Mouse (Mus musculus) stomach, embryonic 14.5 days (tissue): Measurements from ENCODE around the gene Slc5a4b. TPM values are rescaled to one million over a fixed set of nuclear protein-coding genes. Genes with fewer than 3 reads are reported as not detected.

Experiments used
- ATAC-seq: fragments of 200-750 bp; cut with Nextera tagmentation; 2 replicates; pipeline ENCODE4 v1.8.0; 2017; ENCODE audit warnings: low read depth, moderate TSS enrichment; ENCODE audit not compliant: insufficient number of reproducible peaks, insufficient read depth, low FRiP score
- H3K27ac ChIP-seq: fragments of 300-500 bp; sonication (generic); 2 replicates; pipeline ENCODE4 v1.5.1; 2014; ENCODE audit warnings: mild to moderate bottlenecking, low read length, moderate library complexity, mixed read lengths
- H3K27me3 ChIP-seq: fragments of 300-500 bp; sonication (generic); 2 replicates; pipeline ENCODE4 v1.6.1; 2014; ENCODE audit warnings: low read length, control low read depth, mixed read lengths; ENCODE audit not compliant: control insufficient read depth, insufficient read depth
- H3K36me3 ChIP-seq: fragments of 300-500 bp; sonication (generic); 2 replicates; pipeline ENCODE4 v1.6.1; 2014; ENCODE audit warnings: mild to moderate bottlenecking, control low read depth, low read length, moderate library complexity, mixed read lengths; ENCODE audit not compliant: control insufficient read depth, insufficient read depth
- H3K4me1 ChIP-seq: fragments of 300-500 bp; sonication (generic); 2 replicates; pipeline ENCODE4 v1.6.1; 2014; ENCODE audit warnings: low read length, control low read depth, mixed read lengths; ENCODE audit not compliant: control insufficient read depth, insufficient read depth
- H3K4me2 ChIP-seq: fragments of 300-500 bp; sonication (generic); replicated peaks from 2 replicates; pipeline ENCODE4 v1.6.1; 2014; ENCODE audit warnings: low read depth, low read length, control low read depth
- H3K4me3 ChIP-seq: fragments of 300-500 bp; sonication (generic); 2 replicates; pipeline ENCODE4 v1.5.1; 2014; ENCODE audit warnings: low read depth, low read length, control low read depth
- H3K9ac ChIP-seq: fragments of 300-500 bp; sonication (generic); replicated peaks from 2 replicates; pipeline ENCODE4 v1.6.1; 2014; ENCODE audit warnings: low read depth, mild to moderate bottlenecking, control low read depth, low read length, moderate library complexity, mixed read lengths
- H3K9me3 ChIP-seq: fragments of 300-500 bp; sonication (generic); 2 replicates; pipeline ENCODE4 v1.6.1; 2016; ENCODE audit warnings: low read depth, low read length, control low read depth; ENCODE audit not compliant: control insufficient read depth
- WGBS: fragments of 180-500 bp; shearing (Covaris S2); extraction: QIAGEN DNeasy Blood & Tissue Kit; methylation state at CpG from one replicate; pipeline ENCODE4 v1.1.7; 2014; 5-methylcytosine and 5-hydroxymethylcytosine counted together
- polyA plus RNA-seq: library from polyadenylated mRNA; unstranded; fragments of >200 nt; fragmentation: Nextera tagmentation; extraction: Ambion mirVana; gene quantifications from 2 replicates; pipeline ENCODE4 v1.2.1, GENCODE M21; 2014

Gene Slc5a4b
- polyA plus RNA-seq, 1 experiment from 2014 or later: not detected

DNA sequence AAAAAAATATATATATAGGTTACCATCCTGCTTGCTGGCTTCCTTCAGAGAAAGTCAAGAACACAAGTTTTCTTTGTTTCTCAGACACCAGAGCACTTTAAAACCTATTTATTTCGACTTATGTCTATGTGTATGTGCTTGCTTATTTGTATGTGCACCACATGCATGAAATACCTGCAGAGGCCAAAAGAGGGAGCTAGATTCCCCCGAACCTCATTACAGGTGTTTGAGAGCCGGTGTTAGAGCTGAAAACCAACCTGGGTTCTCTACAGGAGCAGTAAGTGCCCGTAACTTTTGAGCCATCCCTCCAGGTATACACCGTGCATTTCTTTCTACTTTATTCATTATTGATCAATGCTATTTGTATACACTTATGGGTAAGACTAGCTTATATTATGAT is 48.3 kb downstream of the Slc5a4b start:
- WGBS: 93% methylated on average over 5 of the region's 5 CpGs
- H3K27ac ChIP-seq: no peak overlapping the region
- no peaks in the 10 kb centered on the region for H3K27me3 ChIP-seq
- H3K4me2 ChIP-seq: no peak overlapping the region
- no peaks in the 10 kb centered on the region for H3K4me1 ChIP-seq
- H3K36me3 ChIP-seq: no peaks in the 10 kb centered on the region
- no peak overlapping the region for H3K9ac ChIP-seq
- ATAC-seq: no peak
- no peaks in the 10 kb centered on the region for H3K9me3 ChIP-seq
- H3K4me3 ChIP-seq: no peak overlapping the region

DNA sequence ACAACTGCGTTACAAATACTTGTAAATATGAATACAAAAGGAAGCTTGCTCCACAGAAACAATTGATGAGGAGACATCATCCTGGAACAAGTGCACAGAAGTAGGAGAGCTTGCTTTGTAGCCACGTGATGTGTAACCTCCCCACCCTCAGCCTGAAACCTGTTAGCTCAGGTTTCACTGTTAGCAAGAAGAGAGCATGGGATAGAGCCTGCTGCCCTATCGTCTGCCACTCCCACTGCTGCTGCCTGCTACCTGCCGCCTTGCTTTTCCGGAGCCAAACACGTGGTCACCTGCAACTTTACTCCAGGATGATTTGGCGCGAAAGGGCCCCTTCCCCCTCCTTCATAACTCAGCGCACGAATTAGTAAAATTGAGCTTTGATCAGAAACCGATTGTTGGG is 58.9 kb downstream of the Slc5a4b start:
- Histone ChIP-seq H3K27me3 (no peaks in the 10 kb centered on the region), H3K27ac (no peak overlapping the region), H3K36me3 (no peaks in the 10 kb centered on the region), H3K9me3 (no peaks in the 10 kb centered on the region), H3K4me3 (no peak overlapping the region), H3K4me2 (no peak overlapping the region), H3K9ac (no peak overlapping the region), H3K4me1 (no peaks in the 10 kb centered on the region)
- no peak for ATAC-seq
- WGBS: 68% methylated on average over 11 of the region's 11 CpGs

DNA sequence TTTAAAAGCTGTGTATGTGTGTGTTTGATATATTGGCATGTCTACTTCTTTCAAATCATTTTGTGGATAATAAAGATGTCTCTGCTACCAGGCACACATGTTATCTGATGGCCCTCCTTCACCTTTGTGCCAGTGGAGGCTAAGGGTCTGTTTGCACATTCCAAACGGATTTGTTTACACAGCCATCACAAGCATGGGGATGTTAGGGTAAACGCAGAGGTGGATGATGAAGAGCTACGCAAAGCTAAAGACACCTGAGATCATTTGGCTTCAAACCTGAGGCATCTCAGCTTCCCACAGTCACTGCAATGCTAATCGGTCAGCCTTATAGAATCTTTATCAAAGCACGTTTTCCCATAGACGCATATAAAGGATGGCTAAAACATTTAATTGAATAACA is 61.8 kb downstream of the Slc5a4b start:
- no peak overlapping the region for H3K4me2 ChIP-seq
- H3K27ac ChIP-seq: no peak overlapping the region
- H3K9me3 ChIP-seq: no peaks in the 10 kb centered on the region
- ATAC-seq: no peak
- H3K4me3 ChIP-seq: no peak overlapping the region
- 10% methylated on average over 6 of the region's 6 CpGs for WGBS
- no peaks in the 10 kb centered on the region for H3K4me1 ChIP-seq
- H3K9ac ChIP-seq: no peak overlapping the region
- no peaks in the 10 kb centered on the region for H3K27me3 ChIP-seq
- H3K36me3 ChIP-seq: no peaks in the 10 kb centered on the region; the same call in 1 of the 2 replicates

DNA sequence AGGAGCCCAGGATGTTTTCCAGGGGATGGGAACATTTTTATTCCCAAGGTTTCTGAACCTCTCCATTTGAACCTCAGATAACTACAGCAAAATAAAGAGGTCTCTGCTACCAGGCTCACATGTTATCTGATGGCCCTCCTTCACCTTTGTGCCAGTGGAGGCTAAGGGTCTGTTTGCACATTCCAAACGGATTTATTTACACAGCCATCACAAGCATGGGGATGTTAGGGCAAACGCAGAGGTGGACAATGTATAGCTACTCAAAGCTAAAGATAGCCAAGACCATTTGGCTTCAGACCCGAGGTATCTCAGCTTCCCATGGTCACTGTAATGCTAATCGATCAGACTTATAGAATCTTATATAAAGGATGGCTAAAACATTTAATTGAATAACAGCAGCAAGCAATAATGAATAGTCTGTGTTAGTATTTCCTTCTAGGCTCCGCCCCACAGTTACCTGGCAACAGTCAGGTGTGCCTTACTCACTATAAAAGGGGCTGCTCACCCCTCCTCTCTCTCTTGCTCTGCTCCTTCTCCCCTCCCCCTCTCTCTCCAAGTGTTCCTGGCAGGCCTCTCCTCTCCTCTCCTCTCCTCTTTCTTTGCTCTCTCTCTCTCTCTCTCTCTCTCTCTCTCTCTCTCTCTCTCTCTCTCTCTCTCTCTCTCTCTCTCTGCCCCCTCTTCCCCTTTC is 63.4 kb downstream of the Slc5a4b start:
- Histone ChIP-seq H3K9me3 (no peaks in the 10 kb centered on the region), H3K4me3 (no peak overlapping the region), H3K27ac (no peak overlapping the region), H3K36me3 (no peaks in the 10 kb centered on the region; the same call in 1 of the 2 replicates), H3K4me1 (no peaks in the 10 kb centered on the region), H3K9ac (no peak overlapping the region), H3K4me2 (no peak overlapping the region), H3K27me3 (no peaks in the 10 kb centered on the region)
- 22% methylated on average over 5 of the region's 5 CpGs for WGBS
- peak; percentile 42; the same call in 1 of the 2 replicates for ATAC-seq

DNA sequence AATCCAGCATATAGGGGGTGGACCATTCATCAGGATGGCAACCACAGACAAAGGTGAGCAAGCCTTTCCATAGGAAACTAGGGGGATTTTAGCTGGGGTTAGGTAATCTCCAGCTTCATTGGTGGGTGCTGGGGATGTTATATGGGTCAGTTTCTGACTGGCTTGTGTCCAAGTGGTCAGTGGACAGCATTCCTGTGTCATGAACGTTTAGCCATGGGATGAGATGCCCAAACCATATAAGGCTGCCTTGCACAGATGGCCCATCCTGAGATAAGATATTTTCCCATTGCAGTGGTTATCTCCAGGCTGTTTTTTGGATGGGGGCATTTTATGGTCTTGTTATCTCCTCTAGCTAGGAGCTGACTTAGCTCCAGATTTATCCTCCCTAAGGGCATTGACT is 64.0 kb downstream of the Slc5a4b start:
- H3K4me2 ChIP-seq: no peak overlapping the region
- no peak overlapping the region for H3K9ac ChIP-seq
- H3K36me3 ChIP-seq: no peaks in the 10 kb centered on the region; the same call in 1 of the 2 replicates
- no peaks in the 10 kb centered on the region for H3K4me1 ChIP-seq
- H3K27ac ChIP-seq: no peak overlapping the region
- no peak for ATAC-seq
- 13% methylated on average over 1 of the region's 1 CpGs for WGBS
- H3K4me3 ChIP-seq: no peak overlapping the region
- H3K27me3 ChIP-seq: no peaks in the 10 kb centered on the region
- no peaks in the 10 kb centered on the region for H3K9me3 ChIP-seq

DNA sequence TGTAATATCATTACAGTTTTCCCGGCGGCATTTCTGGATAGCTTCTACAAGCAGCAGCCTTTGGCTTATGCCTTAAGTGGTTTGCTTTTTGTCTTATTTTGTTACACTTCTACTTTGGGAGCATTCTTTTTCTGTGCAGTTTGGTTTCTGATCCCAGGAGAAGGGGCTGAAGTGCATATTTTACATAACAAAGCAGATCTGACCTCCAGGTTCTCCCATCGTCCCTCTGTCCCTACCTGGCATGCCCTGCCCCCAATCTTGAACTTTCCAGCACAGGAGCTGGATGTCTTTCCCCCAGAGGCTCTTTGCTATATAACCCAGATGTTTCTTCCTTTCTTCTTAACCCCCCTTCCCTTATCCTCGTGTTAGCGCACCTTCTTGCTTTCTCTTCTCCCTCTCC is 65.4 kb downstream of the Slc5a4b start:
- H3K4me1 ChIP-seq: no peaks in the 10 kb centered on the region
- no peaks in the 10 kb centered on the region for H3K9me3 ChIP-seq
- H3K36me3 ChIP-seq: peaks cover 3% of the 10 kb centered on the region
- ATAC-seq: no peak
- H3K4me2 ChIP-seq: no peak overlapping the region
- H3K27ac ChIP-seq: no peak overlapping the region
- 42% methylated on average over 5 of the region's 5 CpGs for WGBS
- no peaks in the 10 kb centered on the region for H3K27me3 ChIP-seq
- H3K4me3 ChIP-seq: no peak overlapping the region
- no peak overlapping the region for H3K9ac ChIP-seq

- Histone ChIP-seq H3K27me3 (no peaks in the 10 kb centered on the region), H3K27ac (no peak overlapping the region), H3K4me3 (no peak overlapping the region), H3K4me1 (0 out of 2 replicates have a peak, but pooled peaks cover 2% of the 10 kb centered on the region), H3K9ac (no peak overlapping the region), H3K9me3 (no peaks in the 10 kb centered on the region), H3K36me3 (peaks cover 32% of the 10 kb centered on the region), H3K4me2 (no peak overlapping the region)
- ATAC-seq: no peak
- WGBS: 91% methylated on average over 5 of the region's 5 CpGs
Measured at GRCm38 (mm10) chr10:76036962-76037361, 73.8 kb downstream of the Slc5a4b start.

DNA sequence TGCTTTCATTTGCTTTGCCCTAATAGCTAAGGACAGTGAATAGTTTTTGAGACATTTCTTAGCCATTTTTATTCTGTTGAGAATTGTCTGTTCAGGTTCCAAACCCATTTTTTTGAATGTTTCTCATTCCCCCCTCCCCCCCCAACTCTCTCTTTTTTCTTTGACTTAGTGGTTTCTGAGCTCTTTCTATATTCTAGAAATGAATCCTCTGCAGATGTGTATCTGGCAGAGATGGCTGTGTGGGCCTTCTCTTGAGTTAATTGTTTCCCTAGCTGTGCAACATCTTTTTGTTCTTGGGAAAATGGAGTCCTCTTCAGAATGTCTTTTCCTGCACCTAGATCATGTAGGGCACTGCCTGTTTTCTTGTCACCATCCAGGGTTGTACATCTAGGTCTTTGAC is 75.5 kb downstream of the Slc5a4b start:
- no peak for ATAC-seq
- 0 out of 2 replicates have a peak, but pooled peaks cover 5% of the 10 kb centered on the region for H3K4me1 ChIP-seq
- no peak overlapping the region for H3K27ac ChIP-seq
- no peaks in the 10 kb centered on the region for H3K9me3 ChIP-seq
- H3K36me3 ChIP-seq: peaks cover 29% of the 10 kb centered on the region
- H3K4me3 ChIP-seq: no peak overlapping the region
- H3K27me3 ChIP-seq: no peaks in the 10 kb centered on the region
- no peak overlapping the region for H3K9ac ChIP-seq
- no peak overlapping the region for H3K4me2 ChIP-seq
